Mouse (Mus musculus): ENCODE measurements at regions not wholly inside any gene's neighbourhood (a gene's known extent, or its start where the extent isn't known, plus 50 kb on each side); places are given as distances from the start of the nearest gene placed in this dataset.
A peak's percentile ranks its signal among the peaks of the same experiment; 100 is the strongest.

DNA sequence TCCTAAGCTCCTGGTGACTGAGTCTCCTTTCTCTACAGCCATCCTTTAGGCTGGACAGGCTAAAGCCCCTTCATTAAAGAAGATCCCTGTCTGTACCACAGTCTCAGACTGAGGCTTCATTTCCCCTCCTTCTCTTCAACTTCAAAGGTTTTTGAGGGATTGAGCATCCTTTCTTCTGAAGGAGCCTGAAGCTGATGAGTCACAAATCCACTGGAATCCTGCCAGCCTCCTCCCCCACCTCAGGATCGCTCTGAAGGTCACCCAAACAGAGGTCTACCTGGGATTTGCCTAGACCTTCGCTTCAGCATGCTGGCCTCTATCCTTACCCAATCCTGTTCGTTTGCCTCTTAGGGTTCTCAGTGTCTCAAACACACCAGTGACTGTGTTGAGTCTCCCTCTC is 57.7 kb upstream of the Ror1 start:
- Histone ChIP-seq H3K27me3 (ENCODE audit: control insufficient read depth, insufficient read depth, low read length) (no peaks in the 10 kb centered on the region), H3K27ac (ENCODE audit: low read depth, low read length) (no peak overlapping the region), H3K9me3 (ENCODE audit: control insufficient read depth, low read length) (no peaks in the 10 kb centered on the region), H3K4me2 (no peak overlapping the region), H3K9ac (ENCODE audit: low read length) (no peak overlapping the region), H3K4me3 (ENCODE audit: low read depth, low read length) (no peak overlapping the region), H3K36me3 (ENCODE audit: control insufficient read depth, insufficient read depth, low read length) (no peaks in the 10 kb centered on the region), H3K4me1 (ENCODE audit: control insufficient read depth, insufficient read depth, low read length) (no peaks in the 10 kb centered on the region)
- ATAC-seq (ENCODE audit: low FRiP score) (no peak), DNase-seq (ENCODE audit: low spot score, missing footprints) (no peak)
- WGBS, result 84% methylated on average over 3 of the region's 3 CpGs

- H3K9me3 ChIP-seq (ENCODE audit: control insufficient read depth, low read length), result no peaks in the 10 kb centered on the region
- WGBS, result 93% methylated on average over 3 of the region's 3 CpGs
- H3K9ac ChIP-seq (ENCODE audit: low read length), result no peak overlapping the region
- H3K4me2 ChIP-seq, result no peak overlapping the region
- ATAC-seq (ENCODE audit: low FRiP score) (no peak), DNase-seq (ENCODE audit: low spot score, missing footprints) (no peak)
- no peaks in the 10 kb centered on the region for H3K27me3 ChIP-seq (ENCODE audit: control insufficient read depth, insufficient read depth, low read length)
- no peak overlapping the region for H3K4me3 ChIP-seq (ENCODE audit: low read depth, low read length)
- no peaks in the 10 kb centered on the region for H3K36me3 ChIP-seq (ENCODE audit: control insufficient read depth, insufficient read depth, low read length)
- H3K4me1 ChIP-seq (ENCODE audit: control insufficient read depth, insufficient read depth, low read length), result no peaks in the 10 kb centered on the region
- H3K27ac ChIP-seq (ENCODE audit: low read depth, low read length), result no peak overlapping the region
Measured at GRCm38 (mm10) chr4:100039741-100040140, 55.9 kb upstream of the Ror1 start.

DNA sequence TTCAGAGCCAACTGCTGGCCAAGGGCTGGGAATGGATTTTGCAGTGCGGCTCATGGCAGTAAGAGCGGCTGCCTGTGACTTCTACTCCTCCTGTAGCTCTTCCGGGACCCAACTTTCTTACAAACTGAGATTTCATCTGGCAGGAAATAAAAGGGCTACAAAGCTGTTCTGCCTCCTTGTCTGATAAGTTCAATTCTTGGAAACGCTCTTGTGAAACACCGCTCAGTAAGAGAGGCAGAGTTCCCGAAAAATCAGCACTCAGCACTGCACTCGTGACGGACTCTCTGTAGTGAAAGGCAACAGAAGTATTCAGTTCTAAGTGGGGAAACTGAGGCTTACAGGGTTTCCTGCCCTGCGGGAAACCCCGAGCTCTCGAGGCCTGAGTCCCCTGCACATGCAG is 53.6 kb upstream of the Ror1 start:
- Histone ChIP-seq H3K9ac (ENCODE audit: low read length) (no peak overlapping the region), H3K4me1 (ENCODE audit: control insufficient read depth, insufficient read depth, low read length) (no peaks in the 10 kb centered on the region), H3K4me3 (ENCODE audit: low read depth, low read length) (no peak overlapping the region), H3K9me3 (ENCODE audit: control insufficient read depth, low read length) (no peaks in the 10 kb centered on the region), H3K27ac (ENCODE audit: low read depth, low read length) (no peak overlapping the region), H3K36me3 (ENCODE audit: control insufficient read depth, insufficient read depth, low read length) (no peaks in the 10 kb centered on the region), H3K27me3 (ENCODE audit: control insufficient read depth, insufficient read depth, low read length) (no peaks in the 10 kb centered on the region), H3K4me2 (no peak overlapping the region)
- 85% methylated on average over 11 of the region's 11 CpGs for WGBS
- DNase-seq (ENCODE audit: low spot score, missing footprints) (no peak), ATAC-seq (ENCODE audit: low FRiP score) (no peak)

GRCm38 (mm10) chr4:100045164-100045906 is 50.3 kb upstream of the Ror1 start:
- Histone ChIP-seq H3K9me3 (ENCODE audit: control insufficient read depth, low read length) (no peaks in the 10 kb centered on the region), H3K27ac (ENCODE audit: low read depth, low read length) (no peak overlapping the region), H3K27me3 (ENCODE audit: control insufficient read depth, insufficient read depth, low read length) (0 out of 2 replicates have a peak, but pooled peaks cover 3% of the 10 kb centered on the region), H3K4me2 (no peak overlapping the region), H3K4me3 (ENCODE audit: low read depth, low read length) (no peak overlapping the region), H3K4me1 (ENCODE audit: control insufficient read depth, insufficient read depth, low read length) (no peaks in the 10 kb centered on the region), H3K9ac (ENCODE audit: low read length) (no peak overlapping the region), H3K36me3 (ENCODE audit: control insufficient read depth, insufficient read depth, low read length) (no peaks in the 10 kb centered on the region)
- DNase-seq (ENCODE audit: low spot score, missing footprints) (peak; percentile 54), ATAC-seq (ENCODE audit: low FRiP score) (no peak)
- 83% methylated on average over 15 of the region's 15 CpGs for WGBS

Data from midbrain, embryonic 11.5 days (tissue).